Mouse (Mus musculus): ENCODE data around the gene Bglap3.

GRCm38 (mm10) chr3:88336058-88337013 is 36.2 kb downstream of the Bglap3 start, which contains the start of the genes Tmem79 and Smg5:
- peak; percentile 51; the same call in 1 of the 2 replicates for TF ChIP-seq EP300 (IDR thresholded peaks at IDR 0.05; ENCODE audit: insufficient read depth, low read depth, low read length)
- TF ChIP-seq CTCF (IDR thresholded peaks at IDR 0.05; ENCODE audit: low read depth, low read length), result no peak

Data from ES-Bruce4 (cell line).